In the genomic region with DNA sequence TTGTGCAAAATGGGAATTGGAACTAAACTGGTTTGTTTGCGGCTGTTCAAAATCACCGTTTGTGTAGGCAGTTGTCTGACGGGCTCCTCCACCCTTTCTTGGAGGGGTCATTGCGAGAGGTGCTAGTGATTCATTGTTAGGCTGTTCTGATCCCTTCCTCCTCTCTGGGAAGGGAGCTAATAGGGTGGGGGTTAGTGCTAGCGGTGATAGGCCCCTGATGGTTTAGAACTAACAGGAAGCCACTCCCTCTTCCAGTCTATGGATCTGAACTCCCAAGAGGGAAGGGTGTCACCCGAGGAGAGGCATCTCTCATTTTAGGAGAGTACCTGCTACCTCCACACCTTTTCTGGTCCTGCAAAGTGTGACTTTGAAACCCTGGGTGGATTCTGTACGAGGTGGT, we compare ENCODE assay signal across 11 mouse cellular contexts. TPM values are rescaled to one million over a fixed set of nuclear protein-coding genes. Genes with fewer than 3 reads are reported as not detected.
A peak's percentile ranks its signal among the peaks of the same experiment; 100 is the strongest.
DNase-seq lines count a peak whose midpoint lies in the region; ATAC-seq lines count a peak whose summit lies in the region.
"Had no signal": no experiment of that assay in that cellular context is flagged by ENCODE, and none has a peak within 500 bp of the region (broad histone marks: within the 10 kb centered on the region; RNA-seq: fewer than 3 reads in every experiment).

No protein-coding gene starts in this region.

- ATAC-seq in heart, embryonic 16.5 days (replicated peaks; ENCODE audit: extremely low read depth, insufficient read depth, low FRiP score): no peak
- ATAC-seq in forebrain, embryonic 15.5 days (replicated peaks): no peak
- no peak for ATAC-seq in midbrain, embryonic 16.5 days

- no peaks in the 10 kb centered on the region for H3K36me3 ChIP-seq in heart, embryonic 16.5 days (ENCODE audit: control insufficient read depth, insufficient read depth)
- H3K36me3 ChIP-seq in forebrain, embryonic 15.5 days: no peaks in the 10 kb centered on the region
- no peaks in the 10 kb centered on the region for H3K36me3 ChIP-seq in midbrain, embryonic 16.5 days (ENCODE audit: control insufficient read depth, insufficient read depth, low read length)
- H3K36me3 ChIP-seq: heart, embryonic 10.5 days had no signal

- peaks cover 16% of the 10 kb centered on the region for H3K27me3 ChIP-seq in heart, embryonic 16.5 days (ENCODE audit: control insufficient read depth, insufficient read depth, low read length)
- H3K27me3 ChIP-seq in forebrain, embryonic 15.5 days: 0 out of 2 replicates have a peak, but pooled peaks cover 4% of the 10 kb centered on the region
- peaks cover 2% of the 10 kb centered on the region; the same call in 1 of the 2 replicates for H3K27me3 ChIP-seq in midbrain, embryonic 16.5 days (ENCODE audit: control insufficient read depth, insufficient read depth, low read depth, low read length)

- H3K9ac ChIP-seq in heart, embryonic 16.5 days (ENCODE audit: low read length): no peak overlapping the region
- no peak overlapping the region for H3K9ac ChIP-seq in forebrain, embryonic 15.5 days (replicated peaks)
- no peak overlapping the region for H3K9ac ChIP-seq in midbrain, embryonic 16.5 days (ENCODE audit: low read depth, low read length)

- H3K27ac ChIP-seq in heart, embryonic 16.5 days (ENCODE audit: low read length): no peak overlapping the region
- H3K27ac ChIP-seq in forebrain, embryonic 15.5 days (replicated peaks): no peak overlapping the region
- no peak overlapping the region for H3K27ac ChIP-seq in midbrain, embryonic 16.5 days (ENCODE audit: low read length)
- H3K27ac ChIP-seq: heart, embryonic 10.5 days had no signal

- H3K4me3 ChIP-seq in heart, embryonic 16.5 days (ENCODE audit: low read length): peak overlapping the region; percentile 8; the same call in 1 of the 2 replicates
- peak overlapping the region; percentile 64 for H3K4me3 ChIP-seq in forebrain, embryonic 15.5 days
- peak overlapping the region; percentile 69 for H3K4me3 ChIP-seq in midbrain, embryonic 16.5 days (ENCODE audit: low read depth, low read length)

- H3K9me3 ChIP-seq in heart, embryonic 16.5 days (replicated peaks; ENCODE audit: control insufficient read depth, low read length): no peaks in the 10 kb centered on the region
- no peaks in the 10 kb centered on the region for H3K9me3 ChIP-seq in forebrain, embryonic 15.5 days
- no peaks in the 10 kb centered on the region for H3K9me3 ChIP-seq in midbrain, embryonic 16.5 days (replicated peaks; ENCODE audit: control insufficient read depth, low read length, poor library complexity, severe bottlenecking)
- H3K9me3 ChIP-seq: heart, embryonic 10.5 days had no signal

- 51% methylated on average over 7 of the region's 7 CpGs for WGBS in heart, embryonic 16.5 days
- 42% methylated on average over 7 of the region's 7 CpGs for WGBS in forebrain, embryonic 15.5 days
- 50% methylated on average over 7 of the region's 7 CpGs for WGBS in midbrain, embryonic 16.5 days

- peak overlapping the region; percentile 89; the same call in 1 of the 2 replicates for H3K4me2 ChIP-seq in heart, embryonic 16.5 days (ENCODE audit: low read depth, low read length)
- peak overlapping the region; percentile 93 for H3K4me2 ChIP-seq in forebrain, embryonic 15.5 days (replicated peaks)
- H3K4me2 ChIP-seq in midbrain, embryonic 16.5 days (ENCODE audit: low read length): peak overlapping the region; percentile 83

- H3K4me1 ChIP-seq in heart, embryonic 16.5 days (ENCODE audit: control insufficient read depth, insufficient read depth, low read length): peaks cover 29% of the 10 kb centered on the region
- peaks cover 19% of the 10 kb centered on the region for H3K4me1 ChIP-seq in forebrain, embryonic 15.5 days
- peaks cover 19% of the 10 kb centered on the region for H3K4me1 ChIP-seq in midbrain, embryonic 16.5 days (ENCODE audit: control insufficient read depth, insufficient read depth, low read length)

- no peak for DNase-seq in heart, adult 8-10 months (ENCODE audit: low spot score)
- DNase-seq in ES-CJ7 (ENCODE audit: low read depth, low spot score): peak; percentile 57
- no peak for DNase-seq in B cell, adult 2 months
- no peak for DNase-seq in layer of hippocampus, adult 11-12 months (ENCODE audit: low spot score)
- no peak for DNase-seq in gastrocnemius, postnatal 4 days (ENCODE audit: low spot score in 2 of 2)
- DNase-seq: cerebellum, adult 2 months; lung, postnatal 36 days had no signal

RNA-seq across cellular contexts. Expression of a gene that starts 1.8 kb away (rescaled TPM):
- polyA plus RNA-seq in heart, embryonic 16.5 days (2015; fragmentation: Nextera tagmentation; extraction: Ambion mirVana): 2.3 and 4.0 TPM in 2 replicates
- total RNA-seq in heart, adult 8-10 months (2022): under 1 TPM in 2 of 4 experiments, not detected in 2; 0.28 to 0.35 TPM
- 12.3 and 14.7 TPM in 2 replicates for polyA plus RNA-seq in forebrain, embryonic 15.5 days (2015; fragmentation: Nextera tagmentation; extraction: Ambion mirVana)
- polyA plus RNA-seq in midbrain, embryonic 16.5 days (2015; fragmentation: Nextera tagmentation; extraction: Ambion mirVana): 8.9 and 9.6 TPM in 2 replicates
- total RNA-seq in gastrocnemius, postnatal 4 days (2021): under 1 TPM; 0.23 to 0.25 TPM

RNA-seq across cellular contexts. Expression of a gene that starts 35.4 kb away (rescaled TPM):
- polyA plus RNA-seq in heart, embryonic 16.5 days (2015; fragmentation: Nextera tagmentation; extraction: Ambion mirVana): 1,190 and 1,295 TPM in 2 replicates
- 100 to 1,000 TPM; 367 to 444 (median 409) TPM for total RNA-seq in heart, adult 8-10 months (2022)
- polyA plus RNA-seq in forebrain, embryonic 15.5 days (2015; fragmentation: Nextera tagmentation; extraction: Ambion mirVana): 1,746 and 1,773 TPM in 2 replicates
- polyA plus RNA-seq in midbrain, embryonic 16.5 days (2015; fragmentation: Nextera tagmentation; extraction: Ambion mirVana): 1,316 and 1,531 TPM in 2 replicates
- 100 to 1,000 TPM; 490 to 525 TPM for total RNA-seq in gastrocnemius, postnatal 4 days (2021)

RNA-seq across cellular contexts. Expression of a gene that starts 35.9 kb away (rescaled TPM):
- polyA plus RNA-seq in heart, embryonic 16.5 days (2015; fragmentation: Nextera tagmentation; extraction: Ambion mirVana): 274 and 321 TPM in 2 replicates
- total RNA-seq in heart, adult 8-10 months (2022): 10 to 100 TPM; 54.1 to 62.0 (median 59.1) TPM
- 585 and 608 TPM in 2 replicates for polyA plus RNA-seq in forebrain, embryonic 15.5 days (2015; fragmentation: Nextera tagmentation; extraction: Ambion mirVana)
- polyA plus RNA-seq in midbrain, embryonic 16.5 days (2015; fragmentation: Nextera tagmentation; extraction: Ambion mirVana): 407 and 417 TPM in 2 replicates
- 100 to 1,000 TPM; 119 to 130 TPM for total RNA-seq in gastrocnemius, postnatal 4 days (2021)

Comparison
In these comparisons a context has a peak if more than half of its experiments do, and no peak if none do; other contexts are left out.
1. H3K4me3 ChIP-seq: peak in every context shown above with its lines; median percentile 69 in midbrain, embryonic 16.5 days; 64 in forebrain, embryonic 15.5 days; 8 in heart, embryonic 16.5 days.